Mouse (Mus musculus): Measurements from ENCODE around the gene Lgi1.

- TF ChIP-seq CTCF (IDR thresholded peaks at IDR 0.05; ENCODE audit: control insufficient read depth, insufficient read depth, low read length) (no peak), POLR2A (IDR thresholded peaks at IDR 0.05; ENCODE audit: borderline replicate concordance, control insufficient read depth, low read depth, low read length) (no peak)
Observed at GRCm38 (mm10) chr19:38265767-38266166, 1.4 kb downstream of the Lgi1 start.
